Mouse (Mus musculus) embryonic facial prominence, embryonic 14.5 days (tissue): Measurements from ENCODE around the gene Ripor1. TPM values are rescaled to one million over a fixed set of nuclear protein-coding genes. Genes with fewer than 3 reads are reported as not detected.
"Not testable (repeated sequence)": the region's sequence is repeated elsewhere in the genome, so short reads cannot be mapped to it uniquely, and the experiment has no call there.

Experiments used
- ATAC-seq: fragments of 200-750 bp; cut with Nextera tagmentation; 2 replicates; pipeline ENCODE4 v1.8.0; 2017; ENCODE audit warnings: low read depth, moderate number of reproducible peaks, moderate TSS enrichment
- DNase-seq: peaks from one replicate; pipeline ENCODE4 v3.0.0-alpha.2; 2015; ENCODE audit warnings: low spot score
- H3K27ac ChIP-seq: fragments of 300-500 bp; sonication (generic); replicated peaks from 2 replicates; pipeline ENCODE4 v1.5.1; 2014; ENCODE audit warnings: low read depth, mild to moderate bottlenecking, low read length, moderate library complexity
- H3K27me3 ChIP-seq: fragments of 300-500 bp; sonication (generic); replicated peaks from 2 replicates; pipeline ENCODE4 v1.6.1; 2014; ENCODE audit warnings: low read length; ENCODE audit not compliant: control insufficient read depth, insufficient read depth
- H3K36me3 ChIP-seq: fragments of 300-500 bp; sonication (generic); 2 replicates; pipeline ENCODE4 v1.6.1; 2014; ENCODE audit warnings: low read length, mixed read lengths; ENCODE audit not compliant: control insufficient read depth, insufficient read depth
- H3K4me1 ChIP-seq: fragments of 300-500 bp; sonication (generic); 2 replicates; pipeline ENCODE4 v1.6.1; 2014; ENCODE audit warnings: antibody characterized with exemption, low read length; ENCODE audit not compliant: control insufficient read depth, insufficient read depth
- H3K4me2 ChIP-seq: fragments of 300-500 bp; sonication (generic); 2 replicates; pipeline ENCODE4 v1.6.1; 2014; ENCODE audit warnings: low read depth, mild to moderate bottlenecking, low read length, moderate library complexity, mixed read lengths
- H3K4me3 ChIP-seq: fragments of 300-500 bp; sonication (generic); 2 replicates; pipeline ENCODE4 v1.5.1; 2014; ENCODE audit warnings: low read depth, mild to moderate bottlenecking, low read length
- H3K9ac ChIP-seq: fragments of 300-500 bp; sonication (generic); 2 replicates; pipeline ENCODE4 v1.6.1; 2014; ENCODE audit warnings: low read depth, mild to moderate bottlenecking, low read length, moderate library complexity, mixed read lengths
- H3K9me3 ChIP-seq: fragments of 300-500 bp; sonication (generic); 2 replicates; pipeline ENCODE4 v1.6.1; 2016; ENCODE audit warnings: low read length; ENCODE audit not compliant: control insufficient read depth
- WGBS: fragments of 180-500 bp; shearing (Covaris S2); extraction: QIAGEN DNeasy Blood & Tissue Kit; methylation state at CpG from one replicate; pipeline ENCODE4 v1.1.7; 2014; 5-methylcytosine and 5-hydroxymethylcytosine counted together
- polyA plus RNA-seq: library from polyadenylated mRNA; unstranded; fragments of >200 nt; fragmentation: Nextera tagmentation; extraction: Ambion mirVana; gene quantifications from 2 replicates; pipeline ENCODE4 v1.2.1, GENCODE M21; 2014

Ripor1 gene
- polyA plus RNA-seq, 1 experiment from 2014 or later = 23.6 TPM

DNA sequence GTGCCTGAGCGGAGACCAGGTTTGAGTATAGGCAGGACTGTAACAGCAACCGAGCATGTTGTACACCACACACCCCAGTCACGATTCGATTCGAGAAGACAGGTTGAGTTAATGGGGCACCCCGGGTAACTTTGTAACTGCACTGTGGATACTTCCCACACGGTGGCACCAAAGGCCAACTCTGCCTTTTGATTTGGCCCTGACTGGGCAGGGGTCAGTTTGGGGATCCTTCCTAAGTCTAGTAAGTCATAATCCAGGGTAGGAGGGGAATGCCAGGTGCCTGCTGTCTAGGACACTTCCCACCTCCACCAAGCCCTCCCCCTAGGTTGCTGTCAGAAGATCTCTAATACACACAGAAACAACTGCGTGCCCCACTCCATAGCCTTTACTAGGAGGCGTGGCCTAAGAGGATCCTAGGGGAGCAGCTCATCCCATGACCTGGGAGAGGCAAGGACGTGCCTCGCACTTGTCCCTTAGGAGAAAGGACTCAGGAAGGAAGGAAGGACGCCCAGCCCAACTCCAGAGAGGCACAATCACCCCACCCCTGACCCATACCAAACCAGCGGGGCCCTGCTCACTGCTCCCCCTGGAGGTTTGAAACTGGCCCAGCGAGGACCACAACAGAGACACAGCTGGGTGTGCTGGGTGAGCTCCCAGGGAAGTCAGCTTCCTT, 8.6 kb upstream of the Ripor1 start:
- Histone ChIP-seq H3K4me2 (no peak overlapping the region), H3K4me1 (peaks cover 7% of the 10 kb centered on the region), H3K27me3 (no peaks in the 10 kb centered on the region), H3K36me3 (no peaks in the 10 kb centered on the region), H3K9ac (no peak overlapping the region), H3K9me3 (no peaks in the 10 kb centered on the region), H3K27ac (no peak overlapping the region), H3K4me3 (no peak overlapping the region)
- 13% methylated on average over 14 of the region's 14 CpGs for WGBS
- peak; percentile 14 for DNase-seq
- ATAC-seq = 0 out of 2 replicates have a peak, but pooled peaks have one; percentile 38

DNA sequence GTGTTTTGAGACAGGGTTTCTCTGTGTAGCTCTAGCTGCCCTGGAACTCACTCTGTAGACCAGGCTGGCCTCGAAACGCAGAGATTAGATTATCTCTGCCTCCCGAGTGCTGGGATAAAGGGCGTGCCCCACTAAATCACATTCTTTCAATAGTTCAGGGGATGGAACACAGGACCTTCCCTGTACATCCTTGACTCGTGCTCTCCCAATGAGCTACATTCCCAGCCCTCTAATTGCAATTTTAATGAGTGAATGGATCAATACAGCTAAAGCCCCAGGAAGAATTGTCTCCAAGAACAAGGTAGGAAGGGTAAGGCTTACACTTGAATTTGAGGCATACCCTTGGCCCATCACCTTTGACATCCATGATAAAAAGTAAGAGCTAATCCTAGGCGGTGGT, 6.3 kb upstream of the Ripor1 start:
- peaks cover 7% of the 10 kb centered on the region for H3K4me1 ChIP-seq
- no peak overlapping the region for H3K9ac ChIP-seq
- ATAC-seq (no peak), DNase-seq (no peak)
- H3K9me3 ChIP-seq = no peaks in the 10 kb centered on the region
- WGBS = 80% methylated on average over 6 of the region's 6 CpGs
- no peak overlapping the region for H3K4me3 ChIP-seq
- H3K4me2 ChIP-seq = no peak overlapping the region
- no peak overlapping the region for H3K27ac ChIP-seq
- H3K27me3 ChIP-seq = no peaks in the 10 kb centered on the region
- H3K36me3 ChIP-seq = no peaks in the 10 kb centered on the region

DNA sequence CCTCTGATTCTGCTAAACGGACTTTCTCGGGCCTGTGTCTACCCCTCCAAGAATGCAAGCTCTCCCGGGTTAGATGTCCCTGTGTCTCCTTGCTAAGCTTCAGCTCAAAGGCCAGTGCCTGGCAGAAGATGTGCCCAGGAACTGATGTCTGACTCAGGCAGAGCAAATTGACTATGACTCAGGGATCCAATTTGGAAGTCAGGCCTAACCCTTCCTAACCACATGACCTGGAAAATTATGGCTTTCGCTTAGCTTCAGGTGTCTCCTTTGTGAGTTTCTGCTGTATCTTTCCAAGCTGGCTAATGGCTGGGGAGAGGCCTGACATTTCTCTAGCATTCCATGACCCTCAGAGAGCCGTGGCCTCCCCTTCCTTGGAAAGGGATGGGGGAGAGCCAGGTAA, 3.8 kb upstream of the Ripor1 start:
- H3K4me2 ChIP-seq = no peak overlapping the region
- H3K4me1 ChIP-seq = peaks cover 3% of the 10 kb centered on the region
- no peaks in the 10 kb centered on the region for H3K27me3 ChIP-seq
- no peaks in the 10 kb centered on the region for H3K36me3 ChIP-seq
- no peak for DNase-seq
- H3K9ac ChIP-seq = no peak overlapping the region
- no peak overlapping the region for H3K27ac ChIP-seq
- no peak for ATAC-seq
- 68% methylated on average over 5 of the region's 5 CpGs for WGBS
- no peaks in the 10 kb centered on the region for H3K9me3 ChIP-seq
- H3K4me3 ChIP-seq = no peak overlapping the region

DNA sequence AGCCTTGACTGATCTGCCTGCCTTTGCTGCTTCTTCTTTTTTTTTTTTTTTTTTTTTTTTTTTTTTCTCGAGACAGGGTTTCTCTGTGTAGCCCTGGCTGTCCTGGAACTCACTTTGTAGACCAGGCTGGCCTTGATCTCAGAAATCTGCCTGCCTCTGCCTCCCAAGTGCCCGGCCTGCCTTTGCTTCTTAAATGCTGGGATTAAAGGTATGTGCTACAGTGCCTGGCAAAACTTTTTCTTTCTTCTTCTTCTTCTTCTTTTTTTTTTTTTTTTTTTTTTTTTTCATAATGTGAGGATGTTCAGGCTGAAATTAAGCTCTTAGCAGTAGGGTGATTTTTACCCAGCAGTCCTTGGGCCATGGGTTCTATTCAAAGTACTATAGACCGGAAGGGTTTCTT, 2.5 kb upstream of the Ripor1 start:
- H3K4me3 ChIP-seq, H3K27me3 ChIP-seq, ATAC-seq, H3K9ac ChIP-seq, H3K9me3 ChIP-seq, H3K36me3 ChIP-seq, DNase-seq, H3K27ac ChIP-seq, H3K4me2 ChIP-seq: not testable (repeated sequence)
- H3K4me1 ChIP-seq = peaks cover 12% of the 10 kb centered on the region
- 93% methylated on average over 2 of the region's 3 CpGs for WGBS

DNA sequence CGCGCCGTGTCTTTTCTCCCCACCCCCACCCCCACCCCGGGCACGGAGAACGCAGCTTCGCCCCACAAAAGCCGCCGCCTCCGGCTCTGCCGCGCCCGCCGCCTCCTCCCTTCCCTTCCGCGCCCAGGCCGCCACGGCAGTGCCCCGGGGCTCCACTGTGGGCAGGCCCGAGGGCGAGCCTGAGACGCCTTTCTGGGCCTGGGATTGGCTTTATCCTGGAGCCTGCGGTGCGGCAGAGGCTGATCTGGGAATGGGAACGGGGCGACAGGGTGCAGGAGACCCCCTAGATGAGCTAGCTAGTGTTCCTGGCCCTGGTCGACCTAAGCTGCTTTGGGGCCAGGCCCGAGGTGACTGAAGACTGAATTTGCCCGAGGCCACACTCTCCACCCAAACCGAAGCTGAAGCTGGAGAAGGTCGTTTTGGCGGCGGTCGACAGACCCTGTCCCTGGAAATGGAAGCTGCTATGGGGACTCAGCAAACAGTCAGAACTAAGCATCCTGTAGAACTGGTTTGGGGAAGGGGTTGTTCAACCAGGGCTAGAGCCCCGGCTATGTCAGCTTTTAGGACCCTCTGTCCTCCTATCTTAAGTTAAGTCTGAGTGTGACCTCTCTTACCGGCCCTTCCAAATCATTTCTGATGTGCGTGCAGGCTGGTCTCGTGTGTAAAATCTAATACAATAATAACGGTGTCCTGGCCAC, 585 bp downstream of the Ripor1 start:
- peak; percentile 41 for ATAC-seq
- Histone ChIP-seq H3K4me1 (peaks cover 12% of the 10 kb centered on the region), H3K4me2 (peak overlapping the region; percentile 78), H3K9ac (peak overlapping the region; percentile 86), H3K4me3 (peak overlapping the region; percentile 80), H3K27ac (peak overlapping the region; percentile 88), H3K36me3 (no peaks in the 10 kb centered on the region), H3K27me3 (no peaks in the 10 kb centered on the region), H3K9me3 (no peaks in the 10 kb centered on the region)
- DNase-seq = peak; percentile 20
- 2% methylated on average over 20 of the region's 39 CpGs for WGBS

DNA sequence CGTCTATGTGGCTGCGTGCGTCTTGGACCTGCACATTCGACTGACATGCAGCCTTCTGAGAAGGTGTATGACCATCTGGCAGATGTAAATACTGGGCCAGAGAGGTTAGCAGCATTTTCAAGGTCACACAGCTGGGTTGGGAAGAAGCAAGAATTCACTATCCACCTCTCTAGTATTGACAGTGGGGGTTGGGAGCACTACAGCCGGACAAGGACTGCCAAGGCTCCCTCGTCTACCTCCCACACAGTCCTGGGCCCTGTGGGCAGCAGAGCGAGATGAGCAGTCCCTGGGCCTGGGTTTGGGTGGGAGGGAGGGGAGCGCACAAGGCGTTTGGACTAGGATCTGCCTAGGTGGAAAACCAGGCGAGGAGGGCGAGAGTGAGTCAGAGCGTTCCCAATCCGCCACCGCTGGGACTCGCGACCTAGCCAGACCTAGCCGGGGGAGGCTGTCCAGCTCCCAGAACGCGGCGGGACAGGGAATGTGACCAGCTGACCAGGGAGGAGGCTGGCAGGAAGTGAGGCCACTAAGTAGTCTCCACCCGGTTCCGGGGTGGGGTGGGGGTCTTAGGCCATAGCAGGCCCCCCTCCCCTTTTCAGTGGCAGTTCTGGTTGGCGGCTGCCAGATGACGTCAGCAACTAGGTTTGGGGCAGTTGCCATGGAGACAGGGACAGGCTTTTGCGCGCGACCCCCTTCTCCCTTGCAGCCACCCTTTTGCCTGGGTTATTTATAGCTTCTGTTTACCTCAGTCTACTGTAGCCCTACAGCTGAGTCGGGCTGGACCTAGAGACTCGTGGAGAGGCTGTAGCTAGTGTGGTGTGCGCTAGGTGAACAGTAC, 1.4 kb downstream of the Ripor1 start:
- peaks cover 12% of the 10 kb centered on the region for H3K4me1 ChIP-seq
- H3K36me3 ChIP-seq = no peaks in the 10 kb centered on the region
- peak overlapping the region; percentile 88 for H3K27ac ChIP-seq
- peak; percentile 91 for DNase-seq
- peak; percentile 63 for ATAC-seq
- peak overlapping the region; percentile 86 for H3K9ac ChIP-seq
- no peaks in the 10 kb centered on the region for H3K9me3 ChIP-seq
- H3K4me3 ChIP-seq = peak overlapping the region; percentile 80
- H3K27me3 ChIP-seq = no peaks in the 10 kb centered on the region
- WGBS = 1% methylated on average over 13 of the region's 30 CpGs
- H3K4me2 ChIP-seq = peak overlapping the region; percentile 78

DNA sequence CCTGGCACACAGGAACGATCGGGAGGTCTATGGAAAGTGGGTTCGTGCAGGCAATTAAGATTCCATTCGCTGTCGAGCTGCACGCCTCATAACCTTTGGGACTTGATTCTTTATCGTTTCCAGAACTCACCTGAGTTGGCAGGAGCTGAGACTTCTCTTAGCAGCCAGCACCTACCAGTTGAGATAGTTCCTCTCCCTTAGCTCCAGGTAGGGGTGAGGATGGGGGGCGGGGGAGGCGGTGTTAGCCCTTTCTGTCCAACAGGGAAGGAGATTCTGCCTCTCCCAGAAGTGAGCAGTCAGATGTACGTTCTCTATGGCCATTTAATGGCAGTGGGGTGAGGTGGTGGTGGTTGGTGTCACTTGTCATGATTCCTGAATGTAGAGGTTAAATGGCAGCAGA, 2.0 kb downstream of the Ripor1 start:
- Histone ChIP-seq H3K36me3 (no peaks in the 10 kb centered on the region), H3K4me1 (peaks cover 12% of the 10 kb centered on the region), H3K27me3 (0 out of 2 replicates have a peak, but pooled peaks cover 4% of the 10 kb centered on the region), H3K4me2 (peak overlapping the region; percentile 78), H3K27ac (peak overlapping the region; percentile 88), H3K4me3 (peak overlapping the region; percentile 80), H3K9me3 (no peaks in the 10 kb centered on the region), H3K9ac (peak overlapping the region; percentile 86)
- ATAC-seq = no peak
- no peak for DNase-seq
- WGBS = 10% methylated on average over 10 of the region's 10 CpGs

DNA sequence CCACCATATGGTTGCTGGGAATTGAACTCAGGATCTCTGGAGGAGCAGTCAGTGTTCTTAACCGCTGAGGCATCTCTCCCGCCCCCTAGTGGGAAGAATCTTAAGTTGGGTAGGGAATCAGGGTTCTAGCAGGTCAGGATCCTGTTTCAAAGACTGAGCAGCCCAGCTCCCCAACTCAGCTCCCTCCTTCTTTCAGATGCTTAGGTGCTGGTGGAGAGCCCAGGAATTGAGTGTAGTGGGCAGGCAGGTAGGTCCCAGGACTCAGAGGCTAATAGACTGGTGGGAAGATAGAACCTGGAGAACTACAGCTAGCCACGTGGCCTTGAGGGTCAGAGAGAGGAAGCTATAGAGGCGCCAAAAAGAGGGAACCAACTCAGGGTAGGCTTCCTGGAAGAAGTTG, 2.6 kb downstream of the Ripor1 start:
- Histone ChIP-seq H3K27ac (no peak overlapping the region), H3K9me3 (no peaks in the 10 kb centered on the region), H3K36me3 (no peaks in the 10 kb centered on the region), H3K4me3 (no peak overlapping the region), H3K4me1 (peaks cover 12% of the 10 kb centered on the region), H3K9ac (no peak overlapping the region), H3K4me2 (no peak overlapping the region), H3K27me3 (peaks cover 10% of the 10 kb centered on the region; the same call in 1 of the 2 replicates)
- peak; percentile 30 for DNase-seq
- 38% methylated on average over 4 of the region's 4 CpGs for WGBS
- ATAC-seq = no peak
